Mouse (Mus musculus): ENCODE data around the gene Dab2ip. TPM values are rescaled to one million over a fixed set of nuclear protein-coding genes. Genes with fewer than 3 reads are reported as not detected.

The Dab2ip gene
- polyA plus RNA-seq, 1 experiment from 2014 or later, result 65.7 TPM

DNA sequence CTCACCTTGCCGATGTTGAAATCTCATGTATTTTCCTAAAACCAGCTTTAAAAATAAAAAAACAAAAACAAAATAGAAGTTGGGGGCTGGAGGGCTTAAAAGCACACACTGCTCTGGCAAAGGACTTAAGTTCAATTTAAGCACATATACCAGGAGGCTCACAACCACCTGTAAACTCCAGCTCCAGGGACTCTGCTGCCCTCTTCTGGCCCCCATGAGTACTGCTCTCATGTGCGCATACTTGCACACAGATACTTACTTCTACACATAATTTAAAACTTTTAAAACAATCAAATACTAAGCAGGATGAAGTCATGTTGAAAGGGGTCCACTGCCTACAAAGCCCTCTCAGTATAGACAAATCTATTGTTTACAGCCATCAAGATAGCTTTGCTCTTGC lies 176.9 kb downstream of the Dab2ip start:
- Histone ChIP-seq H3K36me3 (peaks cover 4% of the 10 kb centered on the region), H3K27me3 (replicated peaks) (no peaks in the 10 kb centered on the region), H3K27ac (no peak overlapping the region), H3K4me2 (replicated peaks) (no peak overlapping the region), H3K9ac (no peak overlapping the region), H3K4me1 (peaks cover 23% of the 10 kb centered on the region), H3K9me3 (0 out of 2 replicates have a peak, but pooled peaks cover 3% of the 10 kb centered on the region), H3K4me3 (no peak overlapping the region)
- WGBS, result 98% methylated on average over 2 of the region's 2 CpGs
- ATAC-seq (ENCODE audit: low FRiP score, low read depth), result no peak

DNA sequence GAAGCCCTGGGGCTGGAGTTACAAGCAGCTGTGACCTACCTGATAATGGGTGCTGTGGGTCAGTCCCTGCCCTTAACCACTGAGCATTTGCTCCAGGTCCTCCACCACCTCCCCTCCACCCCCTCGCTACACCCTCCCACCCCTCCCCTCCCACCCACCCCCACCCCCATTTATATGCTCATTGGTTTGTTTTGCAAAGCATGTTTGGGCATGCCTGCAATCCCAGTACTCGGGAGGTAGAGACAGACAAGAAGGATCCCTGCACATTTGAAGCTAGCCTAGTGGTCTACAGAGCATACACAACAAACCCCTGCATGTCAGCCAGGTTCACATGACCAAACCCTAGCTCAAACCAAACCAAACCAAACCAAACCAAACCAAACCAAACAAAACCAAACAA lies 178.0 kb downstream of the Dab2ip start:
- H3K9me3 ChIP-seq, result 0 out of 2 replicates have a peak, but pooled peaks cover 3% of the 10 kb centered on the region
- no peaks in the 10 kb centered on the region for H3K27me3 ChIP-seq (replicated peaks)
- H3K4me1 ChIP-seq, result peaks cover 25% of the 10 kb centered on the region
- H3K27ac ChIP-seq, result no peak overlapping the region
- 77% methylated on average over 2 of the region's 2 CpGs for WGBS
- peaks cover 2% of the 10 kb centered on the region for H3K36me3 ChIP-seq
- H3K4me2 ChIP-seq (replicated peaks), result no peak overlapping the region
- H3K4me3 ChIP-seq, result no peak overlapping the region
- H3K9ac ChIP-seq, result no peak overlapping the region
- ATAC-seq (ENCODE audit: low FRiP score, low read depth), result no peak

DNA sequence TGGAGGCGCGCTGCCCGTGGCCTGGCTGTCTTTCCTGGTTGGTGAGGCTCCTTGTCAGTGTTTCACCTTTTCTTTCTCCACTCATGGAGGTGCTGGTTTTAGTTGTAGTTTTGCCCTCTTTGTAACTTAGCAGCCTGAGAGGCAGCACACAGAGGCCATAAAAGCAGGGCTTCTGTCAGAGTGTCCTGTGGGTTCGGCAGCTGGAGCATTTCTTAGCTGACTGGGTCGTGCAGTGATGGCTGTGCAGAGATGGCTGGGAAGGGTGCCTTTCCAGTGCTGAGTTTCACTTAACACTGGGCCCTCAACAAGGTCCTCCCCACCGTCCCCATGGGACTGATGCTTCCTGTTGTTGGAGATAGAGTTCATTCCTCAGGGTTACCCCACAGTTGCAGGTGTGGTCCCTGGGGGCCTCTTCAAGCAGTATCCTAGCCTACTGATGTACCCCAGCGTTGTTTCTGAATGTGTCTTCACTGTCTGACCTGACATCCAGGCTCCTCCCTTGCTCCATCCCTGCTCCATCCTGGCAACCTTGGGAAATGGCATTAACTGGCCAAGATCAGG lies 179.5 kb downstream of the Dab2ip start:
- H3K4me2 ChIP-seq (replicated peaks), result no peak overlapping the region
- H3K4me3 ChIP-seq, result no peak overlapping the region
- no peak for ATAC-seq (ENCODE audit: low FRiP score, low read depth)
- H3K9me3 ChIP-seq, result 0 out of 2 replicates have a peak, but pooled peaks cover 3% of the 10 kb centered on the region
- no peak overlapping the region for H3K27ac ChIP-seq
- whole genome bisulfite sequencing, result 65% methylated on average over 7 of the region's 7 CpGs
- no peak overlapping the region for H3K9ac ChIP-seq
- no peaks in the 10 kb centered on the region for H3K27me3 ChIP-seq (replicated peaks)
- peaks cover 31% of the 10 kb centered on the region for H3K4me1 ChIP-seq
- no peaks in the 10 kb centered on the region for H3K36me3 ChIP-seq

DNA sequence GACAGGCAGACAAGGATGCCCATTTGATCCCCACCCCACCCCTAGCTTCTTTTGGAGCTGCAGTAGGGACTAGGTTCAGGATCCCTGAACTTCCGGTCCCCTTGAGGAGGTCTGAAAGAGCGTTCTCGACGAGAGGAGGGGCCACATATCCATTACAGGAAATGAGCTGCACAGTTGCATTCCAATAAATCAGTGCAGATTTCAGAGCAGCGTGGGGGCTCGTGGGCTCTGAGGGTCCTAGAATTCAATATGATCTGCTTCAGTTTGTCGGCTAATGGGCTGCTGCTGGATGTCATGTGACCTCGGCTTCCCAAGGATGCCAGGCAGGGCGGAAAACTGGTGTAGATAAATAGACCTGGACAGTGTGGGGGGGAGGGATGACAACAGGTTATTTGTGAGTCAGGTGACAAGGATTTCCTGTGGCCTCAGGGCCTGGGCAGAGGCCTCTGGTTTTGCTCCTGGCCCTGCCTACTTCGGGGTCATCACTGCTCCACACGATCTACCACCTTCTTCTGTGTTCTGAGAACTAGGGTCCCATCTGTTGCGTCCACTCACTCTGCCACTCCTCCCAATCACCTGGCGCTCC lies 181.7 kb downstream of the Dab2ip start:
- Histone ChIP-seq H3K9me3 (0 out of 2 replicates have a peak, but pooled peaks cover 3% of the 10 kb centered on the region), H3K4me3 (no peak overlapping the region), H3K27ac (no peak overlapping the region), H3K4me1 (peaks cover 31% of the 10 kb centered on the region), H3K27me3 (replicated peaks) (no peaks in the 10 kb centered on the region), H3K4me2 (replicated peaks) (no peak overlapping the region), H3K36me3 (no peaks in the 10 kb centered on the region), H3K9ac (no peak overlapping the region)
- 59% methylated on average over 13 of the region's 13 CpGs for WGBS
- peak; percentile 38; the same call in 1 of the 2 replicates for ATAC-seq (ENCODE audit: low FRiP score, low read depth)

DNA sequence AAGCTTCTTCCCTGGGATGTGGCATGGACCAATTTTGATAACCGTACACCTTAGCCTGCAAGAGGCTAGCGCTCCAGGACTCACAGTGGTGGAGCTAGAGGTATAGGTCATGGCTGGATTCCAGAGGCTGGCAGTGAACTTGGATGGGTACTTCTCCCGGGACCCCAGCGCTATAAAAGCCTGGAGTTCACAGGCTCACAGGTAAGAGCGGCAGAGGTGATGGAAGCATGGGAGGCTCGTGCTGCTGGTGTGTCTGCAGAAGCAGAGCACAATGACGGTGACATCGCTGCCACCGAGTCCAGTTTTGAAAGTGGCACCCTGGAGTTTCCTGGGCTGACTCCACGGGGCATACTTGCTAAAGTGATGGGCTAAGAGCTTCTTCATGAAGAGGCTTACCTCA lies 187.8 kb downstream of the Dab2ip start:
- no peak for ATAC-seq (ENCODE audit: low FRiP score, low read depth)
- Histone ChIP-seq H3K27me3 (replicated peaks) (no peaks in the 10 kb centered on the region), H3K27ac (no peak overlapping the region), H3K4me3 (no peak overlapping the region), H3K4me1 (peaks cover 26% of the 10 kb centered on the region), H3K9ac (no peak overlapping the region), H3K4me2 (replicated peaks) (no peak overlapping the region), H3K9me3 (no peaks in the 10 kb centered on the region), H3K36me3 (no peaks in the 10 kb centered on the region)
- 86% methylated on average over 10 of the region's 10 CpGs for WGBS

DNA sequence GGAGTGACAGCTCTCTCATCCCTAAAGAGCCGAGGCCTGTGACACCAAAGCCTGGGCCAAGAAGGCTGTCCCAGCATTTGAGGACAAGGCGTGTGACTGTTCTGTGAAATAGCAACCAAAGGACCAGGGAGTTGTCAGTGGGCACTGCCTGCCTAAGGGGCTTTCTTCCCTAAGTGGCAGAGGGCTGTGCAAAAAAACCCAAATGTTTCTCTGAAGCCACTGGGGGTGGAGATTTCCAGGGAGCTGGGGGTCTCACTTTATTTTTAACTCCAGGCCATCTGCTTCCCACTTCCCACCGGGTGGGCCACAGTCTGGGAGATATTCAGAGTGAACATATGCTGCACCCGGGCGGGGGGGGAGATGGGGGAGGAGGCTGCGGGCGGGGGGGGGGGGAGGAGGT lies 188.6 kb downstream of the Dab2ip start:
- Histone ChIP-seq H3K4me3 (no peak overlapping the region), H3K36me3 (no peaks in the 10 kb centered on the region), H3K27ac (no peak overlapping the region), H3K9ac (no peak overlapping the region), H3K4me2 (replicated peaks) (no peak overlapping the region), H3K4me1 (peaks cover 18% of the 10 kb centered on the region), H3K9me3 (no peaks in the 10 kb centered on the region), H3K27me3 (replicated peaks) (no peaks in the 10 kb centered on the region)
- 33% methylated on average over 7 of the region's 7 CpGs for WGBS
- 0 out of 2 replicates have a peak, but pooled peaks have one; percentile 30 for ATAC-seq (ENCODE audit: low FRiP score, low read depth)

DNA sequence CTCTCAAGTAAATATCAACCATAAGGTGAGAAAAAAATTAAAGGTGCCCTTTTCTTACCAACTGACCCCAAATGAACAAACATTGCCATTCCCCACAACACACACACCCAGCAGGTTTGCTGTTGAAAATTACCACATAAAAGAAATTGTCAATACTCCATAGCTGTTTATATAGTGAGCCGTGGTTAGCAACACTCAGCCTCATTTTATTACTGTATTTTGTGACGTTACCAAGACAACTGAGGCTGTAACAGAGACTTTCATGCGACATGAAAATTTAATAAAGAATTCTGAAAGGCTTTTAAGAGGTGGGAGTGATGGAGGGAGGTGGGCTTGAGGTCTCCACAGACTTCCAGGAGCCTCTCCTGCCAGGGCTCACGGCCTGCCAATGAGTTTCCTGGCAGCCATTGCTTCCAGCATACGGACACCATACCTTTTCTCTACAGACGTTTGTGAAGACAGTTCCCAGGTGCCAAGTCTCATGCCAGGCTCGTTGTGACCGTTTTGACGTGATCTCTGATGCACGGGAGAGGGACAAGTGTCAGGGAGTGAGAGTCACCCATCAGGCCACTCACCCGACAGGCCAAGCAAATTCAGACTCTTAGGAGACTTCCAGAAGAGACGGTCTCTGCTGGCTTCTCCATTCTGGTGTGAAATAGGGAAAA lies 189.4 kb downstream of the Dab2ip start:
- no peak for ATAC-seq (ENCODE audit: low FRiP score, low read depth)
- WGBS, result 75% methylated on average over 12 of the region's 12 CpGs
- H3K4me1 ChIP-seq, result peaks cover 18% of the 10 kb centered on the region
- no peak overlapping the region for H3K4me3 ChIP-seq
- H3K9me3 ChIP-seq, result no peaks in the 10 kb centered on the region
- H3K9ac ChIP-seq, result no peak overlapping the region
- no peaks in the 10 kb centered on the region for H3K27me3 ChIP-seq (replicated peaks)
- H3K27ac ChIP-seq, result no peak overlapping the region
- no peak overlapping the region for H3K4me2 ChIP-seq (replicated peaks)
- no peaks in the 10 kb centered on the region for H3K36me3 ChIP-seq

DNA sequence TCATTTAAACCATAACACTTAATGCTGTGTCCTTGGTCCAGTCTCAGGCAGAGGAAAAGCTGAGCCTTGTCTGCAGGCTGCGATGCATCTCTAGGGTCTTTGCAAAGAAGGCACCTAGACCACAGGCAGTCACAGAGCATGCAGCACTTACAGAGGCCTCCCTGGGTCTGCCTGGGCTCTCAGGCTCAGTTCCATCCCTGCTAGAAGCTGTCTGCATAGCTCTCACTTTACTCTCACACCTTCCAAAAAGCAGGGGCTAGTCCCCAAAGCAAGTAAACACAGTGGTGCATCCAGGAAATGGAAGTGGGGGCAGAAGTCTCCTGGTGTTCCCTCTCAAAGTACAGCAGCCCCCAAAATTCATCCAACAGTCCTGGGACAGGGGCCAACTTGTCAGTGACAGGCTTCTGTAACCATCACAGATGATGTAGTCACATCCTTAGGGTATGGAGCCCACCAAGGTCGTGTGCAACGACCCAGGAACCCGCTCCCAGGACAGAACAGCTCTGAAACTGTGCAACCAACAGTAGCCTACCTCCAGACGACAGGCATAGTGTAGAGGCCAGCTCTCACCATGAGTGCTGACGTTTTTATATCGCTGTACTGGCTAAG lies 192.6 kb downstream of the Dab2ip start:
- WGBS, result 70% methylated on average over 7 of the region's 7 CpGs
- ATAC-seq (ENCODE audit: low FRiP score, low read depth), result no peak
- Histone ChIP-seq H3K9me3 (no peaks in the 10 kb centered on the region), H3K36me3 (no peaks in the 10 kb centered on the region), H3K27me3 (replicated peaks) (no peaks in the 10 kb centered on the region), H3K27ac (no peak overlapping the region), H3K4me1 (peaks cover 18% of the 10 kb centered on the region), H3K4me3 (no peak overlapping the region), H3K4me2 (replicated peaks) (no peak overlapping the region), H3K9ac (no peak overlapping the region)

DNA sequence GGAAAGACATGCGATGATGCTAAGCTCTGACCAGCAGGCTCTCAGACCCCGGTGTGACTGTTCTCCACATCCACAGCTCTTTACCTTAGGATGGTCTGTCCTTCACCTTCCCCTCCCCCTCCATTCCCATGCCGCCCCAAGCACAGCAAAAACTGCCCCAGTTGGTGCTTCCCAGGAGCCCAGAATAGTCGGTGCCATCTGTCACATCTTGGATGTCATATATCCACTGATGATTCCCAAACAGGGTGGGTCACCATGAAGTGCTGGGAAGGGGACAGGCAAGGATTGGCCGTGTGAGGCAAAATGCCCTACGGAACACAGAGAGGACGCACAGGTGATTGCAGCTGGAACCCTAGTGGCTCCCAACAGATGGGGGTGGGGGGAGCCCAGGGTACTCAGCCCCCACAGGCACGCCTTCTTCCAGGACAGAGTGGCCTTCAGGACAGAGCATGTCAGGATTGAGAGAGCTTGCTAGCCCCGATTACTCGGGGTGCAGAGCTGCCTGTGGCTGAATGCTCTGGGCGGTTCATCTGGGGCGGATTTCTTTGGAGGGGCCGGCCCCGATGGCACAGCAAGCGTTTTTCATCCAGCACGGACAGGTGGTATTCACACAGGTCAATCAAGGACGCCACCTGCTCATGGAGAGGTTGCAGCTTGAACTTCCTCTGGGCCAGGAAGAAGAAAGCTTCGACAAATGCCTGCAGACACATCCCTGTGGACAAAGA lies 193.9 kb downstream of the Dab2ip start:
- H3K27ac ChIP-seq, result no peak overlapping the region

DNA sequence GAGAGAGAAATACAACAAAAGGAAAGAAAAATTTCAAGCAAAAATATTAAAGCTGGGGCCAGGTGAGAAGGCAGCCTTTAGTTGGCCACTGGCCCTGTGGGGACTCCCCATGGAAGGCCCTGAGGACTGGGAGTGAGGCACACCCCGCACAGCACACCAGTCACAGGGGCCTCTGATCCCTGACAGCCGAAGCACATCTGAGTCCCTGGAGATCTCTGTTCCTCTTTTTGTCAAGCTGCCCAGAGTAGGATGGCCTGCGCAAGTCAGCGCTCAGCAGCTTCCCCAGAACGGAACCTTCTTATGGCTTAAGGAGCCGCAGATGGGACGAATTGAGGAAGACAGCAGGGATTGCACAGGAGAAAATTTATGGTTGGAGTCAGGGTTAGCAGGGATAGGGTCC lies 198.4 kb downstream of the Dab2ip start:
- WGBS, result 56% methylated on average over 7 of the region's 7 CpGs
- H3K27me3 ChIP-seq (replicated peaks), result no peaks in the 10 kb centered on the region
- H3K27ac ChIP-seq, result no peak overlapping the region
- H3K4me2 ChIP-seq (replicated peaks), result no peak overlapping the region
- no peak overlapping the region for H3K4me3 ChIP-seq
- 0 out of 2 replicates have a peak, but pooled peaks cover 4% of the 10 kb centered on the region for H3K4me1 ChIP-seq
- no peak overlapping the region for H3K9ac ChIP-seq
- H3K9me3 ChIP-seq, result no peaks in the 10 kb centered on the region
- H3K36me3 ChIP-seq, result no peaks in the 10 kb centered on the region
- ATAC-seq (ENCODE audit: low FRiP score, low read depth), result no peak

More for the DNA sequence above, 193.9 kb downstream of the Dab2ip start:
- 81% methylated on average over 18 of the region's 18 CpGs for WGBS
- no peak overlapping the region for H3K4me2 ChIP-seq (replicated peaks)
- H3K9me3 ChIP-seq, result no peaks in the 10 kb centered on the region
- no peaks in the 10 kb centered on the region for H3K36me3 ChIP-seq
- H3K9ac ChIP-seq, result no peak overlapping the region
- H3K27me3 ChIP-seq (replicated peaks), result no peaks in the 10 kb centered on the region
- H3K4me3 ChIP-seq, result no peak overlapping the region
- ATAC-seq (ENCODE audit: low FRiP score, low read depth), result no peak
- peaks cover 11% of the 10 kb centered on the region for H3K4me1 ChIP-seq

DNA sequence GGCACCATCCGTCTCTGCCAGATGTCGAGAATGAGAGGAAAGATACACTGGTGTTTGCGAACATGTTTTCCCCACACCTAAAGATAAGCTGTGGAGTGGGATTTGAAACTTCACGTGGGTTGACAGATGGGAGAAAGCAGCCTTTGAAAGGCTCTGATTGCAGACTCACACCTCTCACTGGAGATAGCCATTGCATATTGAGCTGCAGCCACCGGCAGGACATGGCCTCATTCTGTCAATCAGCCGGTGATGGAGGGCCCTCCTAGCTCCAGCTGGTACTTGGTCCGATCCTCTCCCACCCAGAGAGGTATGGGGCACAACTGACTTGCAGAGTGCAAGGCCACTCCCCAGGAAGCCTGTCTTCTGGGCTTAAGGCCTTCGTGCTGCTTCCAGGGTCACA lies 202.3 kb downstream of the Dab2ip start:
- H3K9ac ChIP-seq, result no peak overlapping the region
- no peaks in the 10 kb centered on the region for H3K36me3 ChIP-seq
- H3K9me3 ChIP-seq, result no peaks in the 10 kb centered on the region
- no peaks in the 10 kb centered on the region for H3K4me1 ChIP-seq
- no peak overlapping the region for H3K27ac ChIP-seq
- no peak overlapping the region for H3K4me2 ChIP-seq (replicated peaks)
- 68% methylated on average over 8 of the region's 8 CpGs for WGBS
- no peak overlapping the region for H3K4me3 ChIP-seq
- ATAC-seq (ENCODE audit: low FRiP score, low read depth), result no peak
- H3K27me3 ChIP-seq (replicated peaks), result no peaks in the 10 kb centered on the region

DNA sequence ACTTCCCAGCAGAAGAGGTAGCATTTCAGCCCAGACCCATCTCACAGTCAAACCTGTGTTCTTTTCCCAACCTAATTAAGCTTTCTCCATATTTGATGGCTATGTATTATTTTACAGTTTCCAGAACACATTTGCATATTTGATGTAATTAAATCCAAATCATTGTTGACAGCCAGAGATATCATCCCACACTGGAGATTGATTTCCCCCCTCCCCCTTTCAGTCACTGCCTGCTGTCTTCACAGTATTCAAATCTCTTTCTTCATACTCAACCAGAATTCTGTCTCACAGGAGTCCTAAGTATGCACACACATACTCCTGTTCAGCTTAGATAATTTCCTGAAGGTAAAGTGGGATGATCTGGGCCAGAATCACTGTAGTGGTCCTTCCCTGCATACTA lies 202.8 kb downstream of the Dab2ip start:
- ATAC-seq (ENCODE audit: low FRiP score, low read depth), result no peak
- H3K9ac ChIP-seq, result no peak overlapping the region
- no peaks in the 10 kb centered on the region for H3K9me3 ChIP-seq
- no peaks in the 10 kb centered on the region for H3K36me3 ChIP-seq
- H3K4me1 ChIP-seq, result no peaks in the 10 kb centered on the region
- H3K27ac ChIP-seq, result no peak overlapping the region
- H3K4me3 ChIP-seq, result no peak overlapping the region
- no peak overlapping the region for H3K4me2 ChIP-seq (replicated peaks)
- H3K27me3 ChIP-seq (replicated peaks), result no peaks in the 10 kb centered on the region

Measured in neural tube, embryonic 12.5 days (tissue).